Mouse (Mus musculus) C2C12 (cell line): ENCODE data around the gene Ppp1cb.

Experiments
- CTCF ChIP-seq: IDR thresholded peaks from one replicate; pipeline ENCODE4 v1.5.1; 2011; ENCODE audit not compliant: control insufficient read depth, insufficient read depth, insufficient read length
- FOSL1 ChIP-seq: IDR thresholded peaks from one replicate; pipeline ENCODE4 v1.8.0; 2011; ENCODE audit warnings: mild to moderate bottlenecking, low read length; ENCODE audit not compliant: poor library complexity, insufficient read depth, severe bottlenecking
- MYOD1 ChIP-seq: IDR thresholded peaks from one replicate; pipeline ENCODE4 v1.6.1; 2011; ENCODE audit warnings: low read depth; ENCODE audit not compliant: control insufficient read depth, insufficient read length
- MYOG ChIP-seq: IDR thresholded peaks from one replicate; pipeline ENCODE4 v1.6.1; 2011; ENCODE audit not compliant: control insufficient read depth, insufficient read length; ENCODE audit errors: extremely low read depth

DNA sequence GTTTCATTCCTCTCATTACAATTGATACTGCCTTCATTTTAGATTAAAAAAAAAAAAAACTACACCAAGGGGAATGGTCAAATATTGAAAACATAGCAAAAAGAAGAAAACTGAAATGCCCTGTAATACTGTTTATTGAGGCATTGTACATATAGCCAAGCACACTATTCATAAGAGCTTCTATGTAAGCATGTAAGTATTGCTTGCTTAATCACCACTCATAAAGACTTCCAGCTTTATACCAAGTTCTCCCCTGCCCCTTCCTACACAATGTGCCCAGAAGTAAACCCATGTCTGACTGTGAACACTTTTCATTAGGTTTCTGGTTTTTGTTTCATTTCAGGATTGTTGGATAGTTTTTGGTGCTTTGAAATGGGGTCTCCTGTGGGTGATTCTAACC, 11.8 kb upstream of the Ppp1cb start:
- TF ChIP-seq CTCF: no peak
- no peak for TF ChIP-seq FOSL1
- no peak for TF ChIP-seq MYOD1
- TF ChIP-seq MYOG: no peak
